Mouse (Mus musculus) hindbrain, embryonic 12.5 days (tissue): ENCODE results near the gene Hist1h4i. TPM values are rescaled to one million over a fixed set of nuclear protein-coding genes. Genes with fewer than 3 reads are reported as not detected.
A peak's percentile ranks its signal among the peaks of the same experiment; 100 is the strongest.
"Not testable (repeated sequence)": the region's sequence is repeated elsewhere in the genome, so short reads cannot be mapped to it uniquely, and the experiment has no call there.

Experiments used
- ATAC-seq: fragments of 200-750 bp; cut with Nextera tagmentation; 2 replicates; pipeline ENCODE4 v1.8.0; 2017; ENCODE audit warnings: moderate TSS enrichment; ENCODE audit not compliant: low FRiP score
- H3K27ac ChIP-seq: fragments of 300-500 bp; sonication (generic); 2 replicates; pipeline ENCODE4 v1.5.1; 2016; ENCODE audit warnings: mild to moderate bottlenecking
- H3K27me3 ChIP-seq: fragments of 300-500 bp; sonication (generic); 2 replicates; pipeline ENCODE4 v1.6.1; 2016; ENCODE audit warnings: mild to moderate bottlenecking
- H3K36me3 ChIP-seq: fragments of 300-500 bp; sonication (generic); 2 replicates; pipeline ENCODE4 v1.6.1; 2016; ENCODE audit warnings: mild to moderate bottlenecking
- H3K4me1 ChIP-seq: fragments of 300-500 bp; sonication (generic); 2 replicates; pipeline ENCODE4 v1.6.1; 2016
- H3K4me2 ChIP-seq: fragments of 300-500 bp; sonication (generic); replicated peaks from 2 replicates; pipeline ENCODE4 v1.6.1; 2016; ENCODE audit warnings: mild to moderate bottlenecking
- H3K4me3 ChIP-seq: fragments of 300-500 bp; sonication (generic); 2 replicates; pipeline ENCODE4 v1.5.1; 2016; ENCODE audit warnings: mild to moderate bottlenecking
- H3K9ac ChIP-seq: fragments of 300-500 bp; sonication (generic); 2 replicates; pipeline ENCODE4 v1.6.1; 2016; ENCODE audit warnings: mild to moderate bottlenecking, moderate library complexity
- H3K9me3 ChIP-seq: fragments of 300-500 bp; sonication (generic); replicated peaks from 2 replicates; pipeline ENCODE4 v1.6.1; 2016; ENCODE audit warnings: mild to moderate bottlenecking
- WGBS: fragments of 180-500 bp; shearing (Covaris S2); methylation state at CpG from one replicate; pipeline ENCODE4 v1.1.7; 2016; 5-methylcytosine and 5-hydroxymethylcytosine counted together
- polyA plus RNA-seq: library from polyadenylated mRNA; unstranded; fragments of >200 nt; fragmentation: Nextera tagmentation; extraction: Ambion mirVana; gene quantifications from 2 replicates; pipeline ENCODE4 v1.2.1, GENCODE M21; 2016

Hist1h4i gene
- polyA plus RNA-seq, 1 experiment from 2014 or later: 20.9 TPM

GRCm38 (mm10) chr13:22043503-22044431, 2.6 kb upstream of the Hist1h4i start:
- Histone ChIP-seq H3K27ac (peak overlapping the region; percentile 85), H3K4me3 (peak overlapping the region; percentile 35), H3K36me3 (no peaks in the 10 kb centered on the region), H3K4me2 (peak overlapping the region; percentile 61), H3K9me3 (no peaks in the 10 kb centered on the region), H3K27me3 (no peaks in the 10 kb centered on the region), H3K4me1 (peaks cover 20% of the 10 kb centered on the region), H3K9ac (peak overlapping the region; percentile 49)
- peak; percentile 18 for ATAC-seq
- WGBS: 1% methylated on average over 10 of the region's 14 CpGs

- ATAC-seq: peak; percentile 95
- H3K4me3 ChIP-seq: peak within 1 kb of the TSS; percentile 35
- WGBS: 0% methylated on average over 44 of the region's 80 CpGs
- H3K36me3 ChIP-seq, H3K27me3 ChIP-seq, H3K9me3 ChIP-seq: not testable (repeated sequence)
- peaks cover 20% of the 10 kb centered on the region for H3K4me1 ChIP-seq
- H3K27ac ChIP-seq: peak within 1 kb of the TSS; percentile 86
- H3K4me2 ChIP-seq: peak within 1 kb of the TSS; percentile 64
- H3K9ac ChIP-seq: peak within 1 kb of the TSS; percentile 65
These were observed 1.7 kb upstream of the Hist1h4i start, which contains the start of the genes Hist1h2ag and Hist1h2bj for GRCm38 (mm10) chr13:22042568-22043502. Hist1h2ag (minus strand) TSS chr13:22042944. Hist1h2bj (plus strand) TSS chr13:22043214.

DNA sequence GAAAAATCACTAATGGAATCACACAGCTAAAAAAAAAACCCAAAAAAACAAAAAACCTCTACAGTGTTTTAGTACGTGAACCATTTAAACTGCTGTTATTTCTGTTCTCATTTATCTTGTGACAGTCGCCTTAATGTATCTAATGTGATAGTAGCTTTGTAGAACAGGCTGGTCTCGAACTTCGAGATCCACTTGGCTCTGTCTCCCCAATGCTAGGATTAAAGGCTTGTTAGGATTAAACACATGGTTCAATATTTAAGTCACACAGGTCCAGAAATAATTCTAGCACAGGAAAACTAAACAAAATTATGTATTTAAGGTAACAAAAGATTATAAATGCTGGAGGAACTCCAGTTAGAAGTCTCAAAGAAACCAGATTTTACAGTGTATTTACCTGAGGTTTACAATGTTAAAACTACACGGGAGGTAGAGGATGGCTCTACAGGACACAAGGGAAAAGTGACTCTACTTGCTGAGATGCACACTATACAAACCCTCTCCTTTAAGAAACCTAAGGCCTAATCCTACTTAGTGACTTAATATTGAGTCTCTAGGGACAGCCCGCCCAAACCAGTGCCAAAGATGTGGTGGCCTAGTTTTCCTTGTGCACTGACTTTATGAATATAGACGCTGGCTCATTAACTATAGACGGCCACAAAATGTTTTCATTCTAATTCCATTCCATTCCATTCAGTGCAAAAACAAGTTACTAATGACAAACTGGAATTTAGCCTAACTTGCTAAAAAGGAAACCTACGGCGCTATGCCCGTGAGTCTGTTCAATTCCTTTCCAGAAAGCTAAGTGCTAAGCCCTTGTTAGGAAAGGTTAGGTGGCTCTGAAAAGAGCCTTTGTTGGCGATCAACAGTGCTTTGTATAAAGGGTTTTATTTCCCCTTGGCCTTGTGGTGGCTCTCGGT, 747 bp upstream of the Hist1h4i start:
- no peak for ATAC-seq
- Histone ChIP-seq H3K27ac (peak overlapping the region; percentile 86), H3K4me2 (peak overlapping the region; percentile 64), H3K36me3 (no peaks in the 10 kb centered on the region), H3K4me1 (peaks cover 20% of the 10 kb centered on the region), H3K4me3 (peak overlapping the region; percentile 35), H3K9me3 (no peaks in the 10 kb centered on the region), H3K9ac (peak overlapping the region; percentile 65), H3K27me3 (no peaks in the 10 kb centered on the region)
- 3% methylated on average over 13 of the region's 13 CpGs for WGBS

GRCm38 (mm10) chr13:22040464-22041141, 559 bp downstream of the Hist1h4i start:
- Histone ChIP-seq H3K4me2 (peak overlapping the region; percentile 64), H3K27me3 (no peaks in the 10 kb centered on the region), H3K36me3 (no peaks in the 10 kb centered on the region), H3K9me3 (no peaks in the 10 kb centered on the region), H3K27ac (peak overlapping the region; percentile 86), H3K4me1 (peaks cover 28% of the 10 kb centered on the region), H3K9ac (peak overlapping the region; percentile 60), H3K4me3 (peak overlapping the region; percentile 39)
- under 1% methylated on average over 24 of the region's 24 CpGs for WGBS
- ATAC-seq: no peak; the same call in 1 of the 2 replicates

- Histone ChIP-seq H3K27me3 (no peaks in the 10 kb centered on the region), H3K4me3 (peak overlapping the region; percentile 39), H3K4me2 (peak overlapping the region; percentile 64), H3K27ac (peak overlapping the region; percentile 86), H3K36me3 (no peaks in the 10 kb centered on the region), H3K9me3 (no peaks in the 10 kb centered on the region), H3K4me1 (peaks cover 28% of the 10 kb centered on the region), H3K9ac (peak overlapping the region; percentile 60; the same call in 1 of the 2 replicates)
- no peak for ATAC-seq
- WGBS: 7% methylated on average over 2 of the region's 2 CpGs
These were observed 1.2 kb downstream of the Hist1h4i start for GRCm38 (mm10) chr13:22039951-22040463.

DNA sequence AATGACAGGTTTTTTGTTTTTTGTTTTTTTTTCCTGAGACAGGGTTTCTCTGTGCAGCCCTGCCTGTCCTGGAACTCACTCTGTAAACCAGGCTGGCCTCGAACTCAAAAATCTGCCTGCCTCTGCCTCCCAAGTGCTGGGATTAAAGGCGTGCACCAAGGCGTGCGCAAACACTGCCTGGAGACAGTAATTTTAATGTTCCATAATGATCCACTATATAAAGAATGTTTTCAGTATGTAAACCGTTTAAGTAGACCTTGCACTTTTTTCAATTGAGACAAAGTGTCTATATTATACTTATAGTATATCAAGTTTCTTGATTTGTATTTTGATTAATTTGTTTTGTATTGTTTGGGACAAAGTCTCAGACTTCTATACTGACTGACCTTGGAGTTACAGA, 1.8 kb downstream of the Hist1h4i start:
- Histone ChIP-seq H3K4me1 (peaks cover 34% of the 10 kb centered on the region), H3K36me3 (no peaks in the 10 kb centered on the region), H3K9ac (no peak overlapping the region), H3K9me3 (no peaks in the 10 kb centered on the region), H3K4me3 (no peak overlapping the region), H3K27ac (no peak overlapping the region; the same call in 1 of the 2 replicates), H3K27me3 (no peaks in the 10 kb centered on the region), H3K4me2 (0 out of 2 replicates have a peak overlapping the region, but pooled peaks have one; percentile 64)
- ATAC-seq: no peak
- WGBS: 66% methylated on average over 5 of the region's 5 CpGs

- H3K4me2 ChIP-seq: no peak overlapping the region
- H3K27me3 ChIP-seq: no peaks in the 10 kb centered on the region
- H3K9ac ChIP-seq: no peak overlapping the region
- H3K9me3 ChIP-seq: no peaks in the 10 kb centered on the region
- H3K4me3 ChIP-seq: no peak overlapping the region
- no peak overlapping the region for H3K27ac ChIP-seq
- 78% methylated on average over 2 of the region's 2 CpGs for WGBS
- ATAC-seq: no peak
- H3K4me1 ChIP-seq: peaks cover 35% of the 10 kb centered on the region
- no peaks in the 10 kb centered on the region for H3K36me3 ChIP-seq
These were observed 3.7 kb downstream of the Hist1h4i start for GRCm38 (mm10) chr13:22037415-22037814.

DNA sequence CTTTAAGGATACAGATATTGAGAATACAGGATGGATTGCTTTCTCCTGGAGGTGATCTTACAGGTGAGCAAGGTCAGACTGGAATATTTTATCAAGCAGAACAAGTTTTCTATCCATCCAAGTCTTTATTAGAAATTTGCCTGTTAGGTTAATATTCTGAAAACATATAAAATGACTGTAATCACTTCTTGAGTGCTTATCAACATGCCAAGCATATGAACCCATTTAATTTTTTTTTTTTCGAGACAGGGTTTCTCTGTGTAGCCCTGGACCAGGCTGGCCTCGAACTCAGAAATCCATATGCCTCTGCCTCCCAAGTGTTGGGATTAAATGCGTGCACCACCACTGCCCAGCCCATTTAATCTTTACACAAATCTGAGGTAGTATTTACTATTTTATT, 4.2 kb downstream of the Hist1h4i start:
- WGBS: 63% methylated on average over 3 of the region's 3 CpGs
- H3K9ac ChIP-seq: peak overlapping the region; percentile 57; the same call in 1 of the 2 replicates

GRCm38 (mm10) chr13:22036149-22036956, 4.8 kb downstream of the Hist1h4i start:
- Histone ChIP-seq H3K4me2 (peak overlapping the region; percentile 70), H3K36me3 (no peaks in the 10 kb centered on the region), H3K4me3 (peak overlapping the region; percentile 34), H3K9ac (peak overlapping the region; percentile 57), H3K27ac (peak overlapping the region; percentile 76), H3K9me3 (no peaks in the 10 kb centered on the region), H3K27me3 (no peaks in the 10 kb centered on the region), H3K4me1 (peaks cover 26% of the 10 kb centered on the region)
- ATAC-seq: peak; percentile 51
- 2% methylated on average over 20 of the region's 23 CpGs for WGBS

More for the DNA sequence above, 4.2 kb downstream of the Hist1h4i start:
- Histone ChIP-seq H3K27ac (peak overlapping the region; percentile 76; the same call in 1 of the 2 replicates), H3K4me1 (peaks cover 31% of the 10 kb centered on the region), H3K4me2 (peak overlapping the region; percentile 70), H3K9me3 (no peaks in the 10 kb centered on the region), H3K27me3 (no peaks in the 10 kb centered on the region), H3K36me3 (no peaks in the 10 kb centered on the region), H3K4me3 (peak overlapping the region; percentile 34; the same call in 1 of the 2 replicates)
- no peak for ATAC-seq
